Mouse (Mus musculus): Measurements from ENCODE around the gene Gm10229. TPM values are rescaled to one million over a fixed set of nuclear protein-coding genes. Genes with fewer than 3 reads are reported as not detected.
"Not testable (repeated sequence)": the region's sequence is repeated elsewhere in the genome, so short reads cannot be mapped to it uniquely, and the experiment has no call there.

The Gm10229 gene
- total RNA-seq (2021) = not detected

- DNase-seq; intact Hi-C loops (cut with DNase I): not testable (repeated sequence)
These were observed at the start of gene Gm10229 for GRCm38 (mm10) chr16:89014984-89015383. TSS of gene Gm10229 (plus strand) at chr16:89015284.

GRCm38 (mm10) chr16:89010659-89011058, 4.4 kb upstream of the Gm10229 start, which contains the start of gene Krtap22-2:
TSS of gene Krtap22-2 (minus strand) at chr16:89010759.
- no peak for DNase-seq
- intact Hi-C loops (cut with DNase I) = no loop called here

GRCm38 (mm10) chr16:89013973-89014372, 1.1 kb upstream of the Gm10229 start:
- DNase-seq = no peak
- intact Hi-C loops (cut with DNase I) = no loop called here

GRCm38 (mm10) chr16:89031399-89031798, 16.3 kb downstream of the Gm10229 start, which contains the start of gene Krtap6-1:
TSS of gene Krtap6-1 (plus strand) at chr16:89031699.
- intact Hi-C loops (cut with DNase I); DNase-seq: not testable (repeated sequence)

DNA sequence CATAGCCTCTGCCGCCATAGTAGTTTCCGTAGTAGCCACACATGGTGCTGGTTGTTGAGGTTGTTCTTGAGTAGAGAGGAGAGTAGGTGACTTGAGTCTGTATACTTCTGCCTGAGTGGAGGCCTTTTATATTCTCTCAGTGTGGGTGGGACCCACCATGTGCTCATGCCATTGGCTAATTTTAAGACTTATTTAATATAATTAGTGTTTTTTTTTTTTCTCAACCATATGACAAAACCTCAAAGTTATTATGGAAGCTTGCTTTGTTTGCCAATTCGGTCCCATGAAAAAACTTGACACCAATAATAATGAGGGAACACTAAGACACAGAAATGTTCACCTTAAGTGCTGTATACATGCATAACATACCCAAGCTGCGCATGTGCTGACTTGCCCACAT, 26.3 kb downstream of the Gm10229 start, which contains the start of gene Gm10228:
Gene Gm10228, minus strand, starts transcription at position 101 of the 400 bp plus-strand sequence.
- DNase-seq; intact Hi-C loops (cut with DNase I): not testable (repeated sequence)

GRCm38 (mm10) chr16:89047783-89048182, 32.7 kb downstream of the Gm10229 start, which contains the start of gene Krtap6-5:
TSS of gene Krtap6-5 (minus strand) at chr16:89047883.
- no peak for DNase-seq
- intact Hi-C loops (cut with DNase I) = no loop called here

GRCm38 (mm10) chr16:89063902-89064301, 48.8 kb downstream of the Gm10229 start, which contains the start of gene 1110025L11Rik:
TSS of gene 1110025L11Rik (minus strand) at chr16:89064002.
- intact Hi-C loops (cut with DNase I); DNase-seq: not testable (repeated sequence)

Other genes starting within 250 kb of the Gm10229 start
- gene 2310057N15Rik, start 241.1 kb upstream of the Gm10229 start, total RNA-seq (2021) = not detected
- not detected for gene Gm5965, start 237.4 kb upstream of the Gm10229 start, total RNA-seq (2021)
- not detected for gene Gm20741, start 203.1 kb upstream of the Gm10229 start, total RNA-seq (2021)
- gene Krtap15, start 195.1 kb upstream of the Gm10229 start, total RNA-seq (2021) = not detected
- not detected for gene Krtap14, start 189.1 kb upstream of the Gm10229 start, total RNA-seq (2021)
- gene Krtap19-1, start 145.9 kb upstream of the Gm10229 start, total RNA-seq (2021) = not detected
- gene Krtap19-2, start 141.0 kb upstream of the Gm10229 start, total RNA-seq (2021) = not detected
- not detected for gene Krtap19-3, start 137.2 kb upstream of the Gm10229 start, total RNA-seq (2021)
- gene Krtap19-4, start 130.2 kb upstream of the Gm10229 start, total RNA-seq (2021) = not detected
- gene Krtap19-5, start 118.8 kb upstream of the Gm10229 start, total RNA-seq (2021) = not detected
- gene Krtap19-9b, start 83.0 kb upstream of the Gm10229 start, total RNA-seq (2021) = not detected
- gene Krtap16-3, start 52.4 kb upstream of the Gm10229 start, total RNA-seq (2021) = not detected
- not detected for gene Krtap22-2, start 4.5 kb upstream of the Gm10229 start, total RNA-seq (2021)
- gene Krtap6-1, start 16.4 kb downstream of the Gm10229 start, total RNA-seq (2021) = not detected
- not detected for gene Gm10228, start 26.2 kb downstream of the Gm10229 start, total RNA-seq (2021)
- gene Krtap6-5, start 32.6 kb downstream of the Gm10229 start, total RNA-seq (2021) = not detected
- not detected for gene 1110025L11Rik, start 48.7 kb downstream of the Gm10229 start, total RNA-seq (2021)
- gene Krtap6-3, start 68.7 kb downstream of the Gm10229 start, total RNA-seq (2021) = not detected
- gene Gm6358, start 125.6 kb downstream of the Gm10229 start, total RNA-seq (2021) = not detected
- gene Gm10061, start 135.8 kb downstream of the Gm10229 start, total RNA-seq (2021) = not detected
- not detected for gene Gm9789, start 142.7 kb downstream of the Gm10229 start, total RNA-seq (2021)
- gene Gm7735, start 154.2 kb downstream of the Gm10229 start, total RNA-seq (2021) = not detected
- not detected for gene 1110057P08Rik, start 159.5 kb downstream of the Gm10229 start, total RNA-seq (2021)
- not detected for gene Krtap20-2, start 190.6 kb downstream of the Gm10229 start, total RNA-seq (2021)